Mouse (Mus musculus) erythroblast, embryonic 14.5 days (primary cell): Measurements from ENCODE around the gene Met.

Source experiments
- GATA1 ChIP-seq: IDR thresholded peaks from 2 replicates; pipeline ENCODE4 v1.6.1; 2012; ENCODE audit warnings: low read length, inconsistent platforms, mixed read lengths
- TAL1 ChIP-seq: IDR thresholded peaks from 3 replicates; pipeline ENCODE4 v1.6.1; 2012; ENCODE audit warnings: low read length, inconsistent platforms, mixed read lengths

DNA sequence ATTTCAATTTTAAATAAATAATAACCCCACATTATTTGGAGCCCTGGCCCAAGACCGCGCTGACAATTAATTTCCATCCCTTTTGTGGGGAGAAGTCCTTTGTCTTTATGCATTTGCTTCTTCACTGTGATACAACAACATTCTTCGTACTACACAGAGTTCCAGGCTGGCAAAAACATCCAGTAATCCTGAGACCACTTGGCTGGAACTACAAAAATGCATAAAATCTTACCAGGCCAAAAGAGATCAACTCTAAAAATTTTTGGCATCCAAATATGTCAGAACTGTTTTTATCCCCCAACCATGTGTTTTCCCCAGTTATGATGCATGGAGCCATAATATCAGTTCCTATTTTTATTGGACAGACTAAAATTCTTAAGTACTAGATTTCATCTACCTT lies 116.7 kb downstream of the Met start:
- TF ChIP-seq GATA1: no peak
- TF ChIP-seq TAL1: no peak
